Mouse (Mus musculus): Measurements from ENCODE around the gene Fam57b. TPM values are rescaled to one million over a fixed set of nuclear protein-coding genes. Genes with fewer than 3 reads are reported as not detected.
A peak's percentile ranks its signal among the peaks of the same experiment; 100 is the strongest.

Gene Fam57b
- total RNA-seq, 4 experiments from 2014 or later = 49.5 to 78.2 (median 66.4) TPM

- DNase-seq (ENCODE audit: low spot score in 2 of 2) = no peak
Observed at GRCm38 (mm10) chr7:126823202-126823711, 25.8 kb downstream of the Fam57b start.

- DNase-seq (ENCODE audit: low spot score in 2 of 2) = no peak
Observed at GRCm38 (mm10) chr7:126823940-126824339, 26.5 kb downstream of the Fam57b start.

- no peak for DNase-seq (ENCODE audit: low spot score in 2 of 2)
Observed at GRCm38 (mm10) chr7:126825403-126825802, 27.9 kb downstream of the Fam57b start.

- DNase-seq (ENCODE audit: low spot score in 2 of 2) = no peak
Observed at GRCm38 (mm10) chr7:126825952-126826351, 28.5 kb downstream of the Fam57b start.

GRCm38 (mm10) chr7:126831539-126831938, 34.1 kb downstream of the Fam57b start, which contains the start of gene 4930451I11Rik:
Gene 4930451I11Rik, minus strand, starts transcription at chr7:126831639.
- no peak for DNase-seq (ENCODE audit: low spot score in 2 of 2)

- DNase-seq (ENCODE audit: low spot score in 2 of 2) = peak; percentile 50 to 58
Observed at GRCm38 (mm10) chr7:126832036-126832598, 34.6 kb downstream of the Fam57b start.

GRCm38 (mm10) chr7:126833294-126833693, 35.8 kb downstream of the Fam57b start:
- DNase-seq (ENCODE audit: low spot score in 2 of 2) = no peak

GRCm38 (mm10) chr7:126843276-126843675, 45.8 kb downstream of the Fam57b start:
- DNase-seq (ENCODE audit: low spot score in 2 of 2) = no peak

GRCm38 (mm10) chr7:126845516-126845915, 48.0 kb downstream of the Fam57b start:
- no peak for DNase-seq (ENCODE audit: low spot score in 2 of 2)

- DNase-seq (ENCODE audit: low spot score in 2 of 2) = no peak
Observed at GRCm38 (mm10) chr7:126847116-126847420, 49.6 kb downstream of the Fam57b start, which contains the start of gene Doc2a. Gene Doc2a, plus strand, starts transcription at chr7:126847416.

GRCm38 (mm10) chr7:126847421-126848398, 50.2 kb downstream of the Fam57b start:
- no peak for DNase-seq (ENCODE audit: low spot score in 2 of 2)

- DNase-seq (ENCODE audit: low spot score in 2 of 2) = no peak
Observed at GRCm38 (mm10) chr7:126848794-126849193, 51.3 kb downstream of the Fam57b start.

GRCm38 (mm10) chr7:126850161-126850560, 52.7 kb downstream of the Fam57b start:
- no peak for DNase-seq (ENCODE audit: low spot score in 2 of 2)

GRCm38 (mm10) chr7:126851192-126851591, 53.7 kb downstream of the Fam57b start:
- DNase-seq (ENCODE audit: low spot score in 2 of 2) = no peak

GRCm38 (mm10) chr7:126853454-126853853, 56.0 kb downstream of the Fam57b start:
- DNase-seq (ENCODE audit: low spot score in 2 of 2) = no peak

- DNase-seq (ENCODE audit: low spot score in 2 of 2) = no peak
Observed at GRCm38 (mm10) chr7:126855641-126856040, 58.2 kb downstream of the Fam57b start.

- no peak for DNase-seq (ENCODE audit: low spot score in 2 of 2)
Observed at GRCm38 (mm10) chr7:126856741-126857420, 59.4 kb downstream of the Fam57b start.

GRCm38 (mm10) chr7:126860987-126861386, 63.5 kb downstream of the Fam57b start:
- no peak for DNase-seq (ENCODE audit: low spot score in 2 of 2)

- DNase-seq (ENCODE audit: low spot score in 2 of 2) = peak; percentile 89 to 92
Observed at GRCm38 (mm10) chr7:126861429-126862130, 64.1 kb downstream of the Fam57b start, which contains the start of gene Hirip3. Gene Hirip3, plus strand, starts transcription at chr7:126861972.

- peak; percentile 85 to 91 for DNase-seq (ENCODE audit: low spot score in 2 of 2)
Observed at GRCm38 (mm10) chr7:126862147-126862784, 64.8 kb downstream of the Fam57b start, which contains the start of gene Ino80e. Gene Ino80e, minus strand, starts transcription at chr7:126862377.

Measured in gastrocnemius, adult 8-10 months (tissue).